Mouse (Mus musculus) ES-CJ7 (cell line): ENCODE results near the gene Tmem144.
"Not testable (repeated sequence)": the region's sequence is repeated elsewhere in the genome, so short reads cannot be mapped to it uniquely, and the experiment has no call there.

ENCODE experiments used
- DNase-seq: peaks from one replicate; pipeline ENCODE4 v3.0.0; 2011; ENCODE audit warnings: low read depth, low spot score

The Tmem144 gene

DNA sequence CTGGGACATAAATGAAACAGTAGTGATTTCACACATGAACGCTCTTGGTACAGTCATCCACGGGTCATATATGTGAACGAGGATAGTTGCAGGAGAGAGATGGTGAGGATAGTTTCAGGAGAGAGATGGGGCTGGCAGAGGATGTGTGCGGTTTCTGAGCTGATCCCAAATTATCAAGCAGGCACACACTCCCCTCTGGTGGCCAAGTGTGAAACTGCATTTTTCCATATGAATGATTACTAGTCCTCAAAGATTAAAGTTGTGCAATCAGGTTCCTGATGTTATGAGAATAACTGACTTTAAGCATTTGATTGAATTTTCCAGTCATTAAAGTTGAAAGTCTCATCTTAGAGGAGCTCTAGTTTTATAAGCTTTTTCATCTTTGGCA is 43.4 kb downstream of the Tmem144 start:
- peak; percentile 64 for DNase-seq

DNA sequence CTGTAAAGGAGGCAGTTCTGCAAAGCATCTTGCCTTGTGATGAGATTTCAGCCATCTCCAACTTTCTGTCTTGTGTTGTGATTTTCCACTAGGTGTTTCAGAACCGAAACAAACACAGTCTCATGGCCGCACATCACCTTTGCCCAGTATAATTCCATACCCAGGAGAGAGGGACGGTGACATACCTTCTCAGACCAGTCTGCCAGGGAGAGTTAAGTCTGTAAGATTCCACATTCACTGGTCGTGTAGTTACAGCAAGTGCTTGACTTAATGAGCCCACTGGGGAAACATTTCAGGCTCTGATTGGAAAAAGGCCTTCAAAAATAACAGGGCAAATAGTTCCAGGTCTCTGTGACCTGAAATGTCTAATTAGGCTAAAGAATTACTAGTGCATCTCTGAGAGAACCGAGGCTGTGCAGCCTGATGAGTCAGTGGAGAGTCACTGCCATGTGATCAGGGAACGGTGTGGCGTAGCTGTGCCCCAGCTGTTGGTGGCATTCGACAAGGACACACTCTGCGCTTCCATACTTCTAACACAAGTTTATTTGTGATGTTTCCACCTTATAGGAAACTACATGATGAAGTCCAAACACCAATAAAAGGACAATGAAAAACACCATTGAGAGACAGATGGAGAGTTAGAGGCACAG is 43.9 kb downstream of the Tmem144 start:
- no peak for DNase-seq

DNA sequence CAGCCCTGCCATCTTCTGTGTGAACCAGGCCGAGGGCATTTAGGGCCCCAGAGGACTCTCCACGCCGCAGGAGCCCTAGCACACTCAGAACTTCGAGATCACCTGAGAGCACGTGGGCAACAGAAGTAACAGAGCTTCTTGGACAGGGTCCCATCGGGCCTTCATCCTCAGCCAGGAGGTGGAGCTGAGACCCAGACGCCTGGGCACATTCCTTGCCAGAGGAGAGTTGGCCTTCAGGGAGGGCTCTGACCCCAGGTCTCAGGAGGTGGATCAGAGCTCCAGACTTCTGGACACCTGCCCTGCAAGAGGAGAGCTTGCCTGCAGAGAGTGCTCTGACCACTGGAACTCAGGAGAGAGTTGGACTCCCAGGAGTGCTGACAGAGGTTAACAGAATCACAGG is 51.8 kb downstream of the Tmem144 start:
- not testable (repeated sequence) for DNase-seq

DNA sequence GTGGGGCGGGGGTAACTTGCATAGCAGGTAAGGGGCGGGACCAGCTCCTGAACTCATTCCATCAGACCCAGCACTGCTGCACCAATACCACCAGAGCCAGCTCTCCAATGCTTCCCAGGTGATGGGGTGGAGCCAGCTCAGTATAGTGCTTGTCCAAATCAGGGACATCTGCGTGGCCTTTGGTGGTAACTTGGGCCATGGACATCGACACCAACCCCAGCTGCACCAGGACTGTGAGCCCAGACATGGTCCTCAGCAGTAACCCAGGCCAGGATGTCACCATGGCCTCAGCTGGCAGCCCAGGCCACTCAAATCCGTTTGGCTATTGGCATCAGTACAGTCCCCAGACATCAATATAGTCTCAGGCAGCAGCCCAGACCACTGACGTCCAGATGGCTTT is 60.3 kb downstream of the Tmem144 start:
- no peak for DNase-seq

DNA sequence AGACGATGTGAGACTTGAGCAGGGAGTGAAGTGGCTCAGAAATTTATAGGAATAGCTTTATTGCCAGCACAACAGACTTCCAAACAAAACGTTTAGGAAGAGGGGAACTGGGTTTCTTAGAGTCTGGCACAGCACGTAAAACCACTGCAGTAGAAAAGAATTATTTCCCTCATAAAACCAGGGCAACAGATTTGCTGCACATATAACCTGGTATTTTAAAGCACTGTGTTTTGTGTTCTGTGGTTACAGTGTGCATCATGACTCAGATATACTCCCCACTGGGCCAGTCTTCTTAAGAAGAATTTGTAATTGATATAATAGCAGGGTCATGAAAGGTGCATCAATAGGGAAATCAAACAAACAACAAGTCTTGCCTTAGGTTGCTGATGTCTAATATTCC is 62.2 kb downstream of the Tmem144 start:
- no peak for DNase-seq

DNA sequence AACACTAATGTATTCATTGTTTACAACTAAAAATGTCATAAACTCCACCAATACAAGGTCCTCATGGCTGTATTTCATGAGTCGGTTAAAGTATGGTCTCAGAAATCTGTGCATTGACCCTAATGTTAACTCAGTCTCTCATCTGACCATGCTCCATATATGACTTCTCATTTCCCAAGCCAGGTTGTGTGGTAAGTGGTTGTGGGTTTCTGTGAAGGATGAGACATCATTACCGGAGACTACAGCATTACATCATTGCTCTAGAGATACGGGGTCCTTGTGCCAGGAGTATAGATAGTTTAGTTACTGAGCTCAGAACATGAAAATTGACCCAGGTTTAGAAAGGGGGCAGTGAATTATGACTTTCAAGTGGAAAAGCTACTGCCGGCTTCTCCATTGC is 63.0 kb downstream of the Tmem144 start:
- no peak for DNase-seq

DNA sequence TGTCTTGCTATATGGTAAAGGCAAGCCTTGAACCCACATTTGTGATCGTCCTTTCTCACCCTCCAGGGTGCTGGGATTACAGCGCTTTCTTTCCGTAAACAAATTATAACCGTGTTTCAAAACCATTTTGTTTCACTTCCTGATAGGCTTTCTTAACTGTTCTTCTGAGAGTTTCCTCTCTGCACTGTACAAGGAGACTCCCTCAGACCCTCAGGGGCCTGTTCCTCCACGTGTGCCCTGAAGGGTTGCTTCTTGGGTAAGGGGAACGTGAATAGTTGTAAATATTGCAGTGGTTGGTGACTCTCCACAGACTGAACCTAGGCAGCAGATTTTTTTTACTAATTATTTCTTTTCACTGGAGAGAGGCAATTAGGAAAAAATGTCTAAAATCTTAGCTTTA is 63.6 kb downstream of the Tmem144 start:
- no peak for DNase-seq

DNA sequence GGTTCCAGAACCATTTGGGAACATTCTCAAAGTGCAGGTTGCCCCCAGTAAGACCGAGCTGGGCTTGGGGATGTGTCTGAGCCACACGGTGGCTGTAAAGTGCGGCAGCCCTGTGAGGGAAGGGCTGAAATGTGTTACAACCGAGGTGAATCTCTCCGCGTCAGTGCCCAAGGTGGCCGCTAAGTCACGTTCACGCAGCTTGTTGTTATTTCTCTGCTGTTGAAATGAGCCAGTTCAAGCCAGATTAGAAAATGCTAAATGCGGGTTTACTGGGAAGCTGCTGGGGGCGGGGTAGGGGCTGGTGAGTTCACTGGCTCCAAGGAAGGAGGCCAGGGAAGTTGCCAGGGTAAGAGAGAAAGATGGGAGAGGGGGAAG is 68.2 kb downstream of the Tmem144 start:
- peak; percentile 78 for DNase-seq

DNA sequence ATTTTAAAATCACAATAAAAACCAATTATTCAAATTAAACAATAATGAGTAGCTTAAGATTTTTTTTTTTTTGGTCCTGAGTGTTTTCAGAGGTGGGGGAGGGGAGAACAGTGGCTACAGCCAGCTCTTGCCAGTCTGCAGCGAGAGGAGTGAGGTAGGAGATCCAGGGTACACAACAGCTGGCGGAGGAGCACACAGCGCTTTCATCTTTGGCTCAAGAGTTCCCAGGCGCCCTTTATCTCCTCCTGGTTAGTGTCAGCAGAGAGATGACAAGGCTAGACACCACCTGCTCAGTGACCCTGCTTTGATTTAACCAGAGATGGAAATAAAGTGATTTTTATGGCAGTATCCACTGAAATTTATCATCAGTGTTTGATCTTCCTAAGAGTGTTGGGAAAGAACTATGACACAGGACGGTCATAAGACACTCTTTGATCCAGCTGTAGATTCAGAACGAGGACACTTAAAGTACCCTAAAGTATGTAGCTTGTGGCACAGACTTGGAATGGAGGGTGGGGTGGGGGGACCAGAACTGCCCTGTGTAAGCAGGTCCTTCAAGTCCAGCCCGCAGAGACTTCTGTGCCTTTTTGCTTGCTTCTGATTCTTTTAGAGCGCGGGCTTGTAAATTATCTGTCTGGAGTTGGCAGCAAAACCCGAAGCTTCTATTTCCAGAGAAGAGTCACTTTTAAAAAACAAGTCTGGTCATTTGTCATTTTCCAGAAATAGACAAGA is 68.8 kb downstream of the Tmem144 start:
- DNase-seq = peak; percentile 30

DNA sequence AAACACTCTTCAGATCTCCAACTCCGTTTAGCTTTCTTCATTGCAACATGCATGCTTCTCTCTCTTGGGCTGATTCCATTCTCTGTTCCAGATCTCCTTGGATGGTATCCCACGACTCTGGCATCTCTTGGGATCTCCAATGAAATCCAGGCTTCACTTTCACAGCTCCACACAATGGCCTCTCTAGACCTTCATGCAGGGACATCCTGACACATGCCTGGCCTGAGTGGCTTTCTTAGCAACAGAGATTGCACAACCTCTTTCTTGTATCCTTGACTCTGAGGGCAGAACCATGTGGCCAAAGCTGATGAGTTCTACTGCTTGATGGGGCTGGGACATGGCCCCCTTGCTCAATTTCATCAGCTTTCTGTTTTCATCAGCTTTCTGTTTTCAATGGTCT is 79.9 kb downstream of the Tmem144 start:
- DNase-seq = no peak
